Mouse (Mus musculus): ENCODE data around the gene Tmem238.

DNA sequence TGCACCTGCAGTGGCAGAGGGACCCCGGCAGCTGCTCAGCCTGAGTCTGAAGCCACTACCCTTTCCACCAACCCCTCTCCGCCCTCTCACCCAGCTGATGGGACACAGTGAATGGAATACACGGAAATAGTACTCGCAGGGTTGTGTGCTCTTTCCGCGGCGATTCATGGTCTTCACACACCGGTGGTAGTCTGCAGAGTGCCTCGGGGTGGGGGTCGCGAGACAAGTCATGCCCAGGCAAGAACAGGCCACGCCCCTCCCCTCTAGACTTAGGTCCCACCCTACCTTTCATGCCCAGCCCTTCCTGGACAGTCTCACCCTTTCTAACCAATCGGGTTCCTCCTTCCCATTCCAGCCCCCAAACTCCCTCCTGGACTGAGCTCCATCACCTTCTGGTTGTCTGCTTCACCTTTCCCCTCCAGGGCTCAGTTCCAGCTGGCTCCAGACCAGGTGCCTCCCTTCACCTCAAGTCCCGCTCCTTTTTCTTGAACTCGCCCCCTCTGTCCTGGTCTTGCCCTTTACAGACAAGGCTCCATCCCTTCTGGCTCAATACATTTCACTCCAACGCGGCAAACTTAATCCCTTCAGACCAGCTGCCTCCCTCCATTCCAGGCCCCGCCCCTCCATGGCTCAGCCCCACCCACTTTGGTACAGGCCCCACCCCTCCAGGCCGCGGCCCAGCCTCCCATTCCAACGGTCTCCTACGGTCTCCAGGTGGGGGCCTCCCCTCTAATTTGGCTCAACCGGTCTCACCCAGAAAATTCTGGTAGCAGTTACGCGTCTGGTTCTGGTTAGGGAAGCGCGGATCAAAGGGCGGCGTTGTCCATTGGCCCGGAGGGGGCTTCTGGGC lies 37.3 kb downstream of the Tmem238 start:
- TF ChIP-seq ZC3H11A (IDR thresholded peaks at IDR 0.05; ENCODE audit: borderline replicate concordance, low read depth, low read length): no peak
- no peak for TF ChIP-seq CHD2 (IDR thresholded peaks at IDR 0.05; ENCODE audit: low read depth, low read length)
- TF ChIP-seq ZNF384 (IDR thresholded peaks at IDR 0.05; ENCODE audit: low read depth, low read length): no peak
- no peak for TF ChIP-seq HCFC1 (IDR thresholded peaks at IDR 0.05; ENCODE audit: borderline replicate concordance, insufficient read depth, low read length)
